Mouse (Mus musculus) forebrain, embryonic 12.5 days (tissue): ENCODE measurements around the gene Gm5141. TPM values are rescaled to one million over a fixed set of nuclear protein-coding genes. Genes with fewer than 3 reads are reported as not detected.
"Not testable (repeated sequence)": the region's sequence is repeated elsewhere in the genome, so short reads cannot be mapped to it uniquely, and the experiment has no call there.

Source experiments
- ATAC-seq: fragments of 200-750 bp; cut with Nextera tagmentation; 2 replicates; pipeline ENCODE4 v1.8.0; 2017; ENCODE audit warnings: moderate TSS enrichment; ENCODE audit not compliant: low FRiP score
- H3K27ac ChIP-seq: fragments of 300-500 bp; sonication (generic); 2 replicates; pipeline ENCODE4 v1.5.1; 2016; ENCODE audit warnings: mild to moderate bottlenecking
- H3K27me3 ChIP-seq: fragments of 300-500 bp; sonication (generic); 2 replicates; pipeline ENCODE4 v1.6.1; 2016; ENCODE audit warnings: mild to moderate bottlenecking
- H3K36me3 ChIP-seq: fragments of 300-500 bp; sonication (generic); replicated peaks from 2 replicates; pipeline ENCODE4 v1.6.1; 2016; ENCODE audit warnings: mild to moderate bottlenecking
- H3K4me1 ChIP-seq: fragments of 300-500 bp; sonication (generic); 2 replicates; pipeline ENCODE4 v1.6.1; 2016
- H3K4me2 ChIP-seq: fragments of 300-500 bp; sonication (generic); 2 replicates; pipeline ENCODE4 v1.6.1; 2016; ENCODE audit warnings: mild to moderate bottlenecking, moderate library complexity
- H3K4me3 ChIP-seq: fragments of 300-500 bp; sonication (generic); replicated peaks from 2 replicates; pipeline ENCODE4 v1.5.1; 2016; ENCODE audit warnings: mild to moderate bottlenecking
- H3K9ac ChIP-seq: fragments of 300-500 bp; sonication (generic); 2 replicates; pipeline ENCODE4 v1.6.1; 2016; ENCODE audit warnings: mild to moderate bottlenecking
- H3K9me3 ChIP-seq: fragments of 300-500 bp; sonication (generic); 2 replicates; pipeline ENCODE4 v1.6.1; 2016
- WGBS: fragments of 180-500 bp; shearing (Covaris S2); methylation state at CpG from one replicate; pipeline ENCODE4 v1.1.7; 2016; 5-methylcytosine and 5-hydroxymethylcytosine counted together
- polyA plus RNA-seq: library from polyadenylated mRNA; unstranded; fragments of >200 nt; fragmentation: Nextera tagmentation; extraction: Ambion mirVana; gene quantifications from 2 replicates; pipeline ENCODE4 v1.2.1, GENCODE M21; 2016

Gene Gm5141
- 12.3 and 13.9 TPM in 2 replicates for polyA plus RNA-seq

DNA sequence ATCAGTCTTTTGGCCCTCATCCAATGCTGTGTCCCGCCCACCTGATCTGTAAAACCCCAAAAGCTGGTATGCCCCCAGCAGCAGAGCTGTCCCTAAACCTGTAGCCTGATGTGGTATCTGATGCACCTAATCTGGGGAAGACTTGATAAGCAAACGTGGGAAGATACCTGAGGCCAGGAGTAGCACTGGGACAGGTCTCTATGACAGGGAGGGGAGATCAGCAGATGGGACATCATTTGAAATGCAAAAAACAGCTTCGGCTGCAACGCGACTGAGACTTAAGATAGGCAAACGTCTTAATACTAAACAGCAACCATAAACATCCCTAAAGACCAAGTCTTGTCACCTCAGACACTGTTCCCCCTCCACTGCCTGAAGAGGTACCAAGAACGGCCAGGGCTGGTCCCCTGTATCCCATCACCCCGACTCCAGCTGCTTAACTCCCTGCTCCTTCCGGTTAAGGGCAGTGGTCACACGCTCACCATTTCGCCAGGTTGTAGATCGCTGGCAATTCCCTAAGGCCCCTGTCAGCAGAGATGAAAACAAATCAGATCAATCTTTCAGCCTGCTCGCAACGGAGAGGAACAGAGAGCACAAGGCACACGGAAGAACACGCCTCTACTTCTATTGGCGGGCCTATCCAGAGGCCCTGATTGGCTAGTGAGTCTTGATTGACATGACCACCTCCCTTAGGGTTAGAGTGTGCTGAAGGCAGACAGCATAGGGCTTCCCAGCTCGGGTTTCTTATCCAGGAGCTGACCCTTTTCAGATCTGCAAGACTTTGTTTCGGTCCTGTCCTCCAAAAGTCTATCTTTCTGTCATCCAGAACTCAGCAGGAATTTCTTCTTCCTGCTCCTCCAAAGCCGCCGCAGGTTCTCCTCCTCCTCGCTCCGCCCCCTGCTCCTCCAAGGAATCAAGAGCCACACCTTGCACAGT is at the start of gene Gm5141:
TSS of gene Gm5141 (minus strand) at position 610 of the 936 bp plus-strand sequence.
- 5% methylated on average over 23 of the region's 23 CpGs for WGBS
- Histone ChIP-seq H3K4me3 (peak within 1 kb of the TSS; percentile 53), H3K4me2 (peak within 1 kb of the TSS; percentile 62), H3K9ac (peak within 1 kb of the TSS; percentile 62)
- peak; percentile 100 for ATAC-seq
- not testable (repeated sequence) for H3K4me1 ChIP-seq, H3K27me3 ChIP-seq, H3K9me3 ChIP-seq, H3K36me3 ChIP-seq, H3K27ac ChIP-seq

DNA sequence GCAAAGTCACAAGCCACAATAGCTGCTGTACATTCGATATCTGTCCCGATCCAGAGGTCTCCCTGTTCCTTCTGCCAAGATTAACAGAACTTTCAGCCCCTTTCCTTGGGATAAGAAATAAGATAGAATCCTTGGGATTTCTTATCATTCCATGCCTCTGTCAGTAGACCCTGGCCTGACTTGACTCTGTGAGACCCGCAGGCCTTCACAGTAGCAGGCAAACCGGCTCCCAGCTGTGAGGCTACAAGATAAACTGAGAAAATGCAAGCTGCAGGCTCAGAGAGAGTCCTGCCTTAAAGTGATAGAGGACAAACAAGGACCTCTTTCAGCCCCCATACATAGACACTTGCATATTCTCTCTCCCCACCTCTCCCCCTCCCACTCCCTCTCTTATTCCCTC is 47.7 kb upstream of the Gm5141 start:
- H3K4me1 ChIP-seq, result no peaks in the 10 kb centered on the region
- 47% methylated on average over 4 of the region's 4 CpGs for WGBS
- no peak for ATAC-seq

DNA sequence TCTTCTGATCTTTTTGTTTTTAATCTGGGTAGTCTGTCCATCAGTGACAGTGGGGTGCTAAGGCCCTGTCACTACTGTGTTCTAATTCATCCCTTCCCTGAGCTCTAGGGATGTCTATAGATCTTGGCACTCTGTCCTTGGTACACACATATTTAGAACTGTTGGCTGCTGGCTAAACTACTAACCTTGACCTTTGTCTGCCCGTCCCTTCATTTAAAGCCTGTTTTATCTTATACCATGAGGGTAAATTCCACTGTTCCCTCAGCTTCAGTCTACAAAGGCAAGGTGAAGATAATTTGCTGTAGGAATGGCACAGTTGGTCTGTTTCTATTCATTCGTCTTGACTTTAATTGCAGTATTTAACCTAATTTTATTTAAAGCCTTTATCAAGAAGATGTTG is 46.6 kb upstream of the Gm5141 start:
- no peaks in the 10 kb centered on the region for H3K27me3 ChIP-seq
- no peak overlapping the region for H3K27ac ChIP-seq
- no peak for ATAC-seq
- no peaks in the 10 kb centered on the region for H3K9me3 ChIP-seq
- WGBS, result 82% methylated on average over 2 of the region's 2 CpGs
- H3K4me2 ChIP-seq, result no peak overlapping the region
- no peak overlapping the region for H3K4me3 ChIP-seq
- H3K36me3 ChIP-seq, result no peaks in the 10 kb centered on the region
- no peaks in the 10 kb centered on the region for H3K4me1 ChIP-seq
- H3K9ac ChIP-seq, result no peak overlapping the region

More for the DNA sequence above, 47.7 kb upstream of the Gm5141 start:
- Histone ChIP-seq H3K9me3 (no peaks in the 10 kb centered on the region), H3K9ac (no peak overlapping the region), H3K27ac (no peak overlapping the region), H3K4me2 (no peak overlapping the region), H3K4me3 (no peak overlapping the region), H3K36me3 (no peaks in the 10 kb centered on the region), H3K27me3 (no peaks in the 10 kb centered on the region)

DNA sequence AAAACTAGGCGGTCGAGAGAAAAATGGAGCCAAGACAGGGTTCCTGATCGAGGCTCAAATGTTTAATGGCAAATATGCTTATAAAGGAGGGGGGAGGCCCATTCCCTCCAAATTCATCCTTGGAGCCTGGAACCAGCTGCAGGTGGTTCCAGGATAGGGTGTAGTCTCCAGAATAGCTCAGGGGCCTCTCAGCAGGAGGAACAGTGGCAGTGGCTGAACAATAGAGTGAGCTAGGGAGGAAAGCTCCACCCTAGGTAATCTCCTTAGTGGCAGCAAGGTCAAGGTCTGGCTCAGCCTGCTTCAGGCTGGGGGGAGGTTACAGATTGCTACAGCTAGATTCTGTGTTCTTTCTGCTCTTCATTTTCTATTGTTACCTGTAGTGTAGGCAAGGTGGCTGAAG is 30.1 kb upstream of the Gm5141 start:
- H3K4me2 ChIP-seq, H3K9ac ChIP-seq, ATAC-seq, H3K27ac ChIP-seq, H3K4me1 ChIP-seq, H3K27me3 ChIP-seq, H3K4me3 ChIP-seq, H3K9me3 ChIP-seq, H3K36me3 ChIP-seq: not testable (repeated sequence)
- 88% methylated on average over 3 of the region's 3 CpGs for WGBS

DNA sequence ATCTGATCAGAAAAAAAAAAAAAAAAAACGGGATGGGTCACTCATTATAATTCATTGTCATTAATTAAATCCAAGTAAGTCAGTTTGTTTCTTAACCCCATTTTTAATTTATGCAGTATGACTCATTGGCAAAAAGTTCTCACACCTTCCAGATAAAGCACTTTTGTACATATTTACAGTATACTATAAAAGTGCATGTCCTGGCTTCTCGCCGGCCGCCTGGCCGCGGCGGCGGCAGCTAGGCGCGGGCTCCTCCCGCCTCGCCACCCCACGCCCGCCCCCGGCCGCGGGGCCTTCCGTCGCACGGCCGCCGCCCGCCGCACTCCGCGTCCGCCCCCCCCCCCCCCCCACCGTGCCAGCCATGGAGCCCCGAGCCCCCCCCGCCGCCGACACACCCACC is 27.1 kb upstream of the Gm5141 start:
- no peaks in the 10 kb centered on the region for H3K4me1 ChIP-seq
- 0 out of 2 replicates have a peak, but pooled peaks cover 4% of the 10 kb centered on the region for H3K9me3 ChIP-seq
- H3K9ac ChIP-seq, result peak overlapping the region; percentile 42; the same call in 1 of the 2 replicates
- H3K4me3 ChIP-seq, result peak overlapping the region; percentile 35
- peak overlapping the region; percentile 60 for H3K4me2 ChIP-seq
- H3K27me3 ChIP-seq, result no peaks in the 10 kb centered on the region
- H3K27ac ChIP-seq, result no peak overlapping the region
- 19% methylated on average over 21 of the region's 32 CpGs for WGBS
- H3K36me3 ChIP-seq, result no peaks in the 10 kb centered on the region
- ATAC-seq, result peak; percentile 61; the same call in 1 of the 2 replicates

DNA sequence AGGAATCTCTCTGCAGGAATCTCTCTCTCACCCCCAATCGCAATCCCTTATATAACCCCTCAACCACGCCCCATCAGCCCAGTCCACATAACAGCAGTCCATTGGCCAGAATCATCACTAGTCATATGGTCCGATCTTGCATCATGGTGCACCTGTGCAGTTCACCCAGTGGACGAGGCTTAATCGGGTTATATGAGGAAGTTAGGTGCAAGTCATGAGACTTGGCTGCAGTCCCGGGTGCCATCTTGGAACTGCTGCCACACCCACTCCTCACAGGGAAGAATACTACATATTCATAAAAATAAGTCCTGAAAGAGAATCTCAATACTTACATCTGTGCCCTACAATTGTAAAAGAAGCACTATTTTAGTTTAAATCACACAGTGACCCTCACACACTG is 22.4 kb upstream of the Gm5141 start:
- ATAC-seq, H3K36me3 ChIP-seq, H3K27me3 ChIP-seq, H3K27ac ChIP-seq, H3K4me2 ChIP-seq, H3K4me1 ChIP-seq, H3K9ac ChIP-seq, H3K9me3 ChIP-seq, H3K4me3 ChIP-seq: not testable (repeated sequence)
- 91% methylated on average over 6 of the region's 6 CpGs for WGBS

DNA sequence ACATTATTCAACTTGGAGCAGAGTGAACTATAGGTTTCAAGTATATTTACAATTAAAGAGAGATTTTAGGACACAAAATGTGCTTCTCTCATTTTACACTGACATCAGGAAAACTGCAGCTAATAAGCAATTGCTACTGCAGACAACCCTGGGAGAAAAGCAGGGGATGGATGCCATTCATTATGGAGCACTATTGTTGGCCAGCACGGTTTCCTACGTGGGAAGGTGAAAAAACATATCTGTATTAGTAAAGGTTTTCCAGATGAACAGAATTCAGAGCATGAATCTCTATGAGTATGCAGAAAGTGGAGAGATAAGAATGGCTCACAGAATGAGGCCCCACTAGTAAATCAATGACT is 506 bp upstream of the Gm5141 start:
- not testable (repeated sequence) for H3K4me1 ChIP-seq, H3K27me3 ChIP-seq, H3K36me3 ChIP-seq, H3K9ac ChIP-seq, H3K9me3 ChIP-seq, H3K27ac ChIP-seq
- ATAC-seq, result peak; percentile 31; the same call in 1 of the 2 replicates
- peak overlapping the region; percentile 62 for H3K4me2 ChIP-seq
- WGBS, result 58% methylated on average over 2 of the region's 2 CpGs
- peak overlapping the region; percentile 53 for H3K4me3 ChIP-seq

DNA sequence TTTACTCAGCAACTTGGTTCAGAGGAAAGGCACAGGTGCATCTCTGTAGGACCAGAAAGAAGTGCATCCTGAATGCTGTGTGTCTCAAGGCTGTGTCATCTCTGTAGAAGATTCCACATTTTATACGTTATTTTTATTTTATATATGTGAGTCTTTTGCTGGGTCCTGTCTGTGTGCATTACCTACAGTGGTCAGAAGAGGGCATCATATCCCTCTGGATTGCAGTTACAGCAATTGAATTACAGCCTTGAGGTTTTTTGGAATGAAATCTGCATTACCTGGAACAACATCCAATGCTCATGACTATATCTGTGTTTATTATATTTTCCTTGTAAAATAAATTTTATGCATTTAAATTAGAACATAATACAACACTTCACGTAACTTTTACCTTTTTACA is 21.8 kb downstream of the Gm5141 start:
- not testable (repeated sequence) for H3K9ac ChIP-seq, H3K27me3 ChIP-seq, H3K4me3 ChIP-seq, H3K4me1 ChIP-seq, H3K27ac ChIP-seq, H3K36me3 ChIP-seq, ATAC-seq, H3K4me2 ChIP-seq, H3K9me3 ChIP-seq
- 68% methylated on average over 2 of the region's 2 CpGs for WGBS

DNA sequence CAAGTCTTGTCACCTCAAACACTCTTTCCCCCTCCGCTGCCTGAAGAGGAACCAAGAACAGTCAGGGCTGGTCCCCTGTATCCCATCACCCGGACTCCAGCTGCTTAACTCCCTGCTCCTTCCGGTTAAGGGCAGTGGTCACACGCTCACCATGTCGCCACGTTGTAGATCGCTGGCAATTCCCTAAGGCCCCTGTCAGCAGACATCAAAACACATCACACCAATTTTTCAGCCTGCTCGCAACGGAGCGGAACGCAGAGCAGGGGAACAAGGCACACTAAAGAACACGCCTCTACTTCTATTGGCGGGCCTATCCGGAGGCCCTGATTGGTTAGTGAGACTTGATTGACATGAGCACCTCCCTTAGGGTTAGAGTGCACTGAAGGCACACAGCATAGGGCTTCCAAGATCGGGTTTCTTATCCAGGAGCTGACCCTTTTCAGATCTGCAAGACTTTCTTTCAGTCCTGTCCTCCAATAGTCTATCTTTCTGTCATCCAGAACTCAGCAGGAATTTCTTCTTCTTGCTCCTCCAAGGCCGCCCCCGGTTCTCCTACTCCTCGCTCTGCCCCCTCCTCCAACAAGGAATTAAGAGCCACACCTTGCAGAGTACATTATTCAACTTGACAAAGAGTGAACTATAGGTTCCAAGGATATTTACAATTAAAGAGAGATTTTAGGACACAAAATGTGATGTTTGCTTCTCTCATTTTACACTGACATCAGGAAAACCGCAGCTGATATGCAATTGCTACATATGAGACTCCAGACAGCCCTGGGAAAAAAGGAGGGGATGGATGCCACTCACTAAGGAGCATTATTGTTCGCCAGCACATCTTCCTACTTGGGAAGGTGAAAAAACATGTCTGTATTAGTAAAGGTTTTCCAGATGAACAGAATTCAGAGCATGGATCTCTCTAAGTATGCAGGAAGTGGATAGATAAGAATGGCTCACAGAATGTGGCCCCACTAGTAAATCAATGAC is 24.9 kb downstream of the Gm5141 start, which contains the start of gene Platr25:
TSS of gene Platr25 (minus strand) at position 278 of the 984 bp plus-strand sequence.
- H3K36me3 ChIP-seq, H3K4me1 ChIP-seq, H3K9me3 ChIP-seq, H3K27me3 ChIP-seq: not testable (repeated sequence)
- Histone ChIP-seq H3K27ac (0 out of 2 replicates have a peak within 1 kb of the TSS, but pooled peaks have one; percentile 25), H3K4me2 (peak within 1 kb of the TSS; percentile 52), H3K9ac (peak within 1 kb of the TSS; percentile 62), H3K4me3 (peak within 1 kb of the TSS; percentile 50)
- ATAC-seq, result peak; percentile 92
- WGBS, result 9% methylated on average over 20 of the region's 20 CpGs

DNA sequence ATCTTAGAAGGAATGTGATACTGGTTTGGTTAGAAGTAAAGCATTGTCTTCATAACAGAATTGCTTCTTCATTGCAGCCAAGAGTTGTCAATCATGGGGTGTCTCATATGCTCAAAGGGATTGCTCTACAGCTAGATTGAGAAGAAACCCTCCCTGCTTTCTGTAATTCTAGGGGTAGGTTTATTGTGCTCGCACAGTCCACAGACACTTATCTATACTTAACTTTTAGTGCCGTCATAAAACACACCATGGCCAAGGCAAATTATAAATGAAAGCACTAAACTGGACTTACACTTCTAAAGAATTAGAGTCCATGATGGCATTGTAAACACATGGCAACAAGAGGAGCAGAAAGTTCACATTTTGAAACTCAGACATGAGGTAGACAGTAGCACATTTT is 52.3 kb downstream of the Gm5141 start:
- H3K4me3 ChIP-seq, result no peak overlapping the region
- H3K4me1 ChIP-seq, result no peaks in the 10 kb centered on the region
- H3K27ac ChIP-seq, result no peak overlapping the region
- no peak overlapping the region for H3K9ac ChIP-seq
- H3K4me2 ChIP-seq, result no peak overlapping the region
- no peaks in the 10 kb centered on the region for H3K27me3 ChIP-seq
- H3K36me3 ChIP-seq, result 0 out of 2 replicates have a peak, but pooled peaks cover 3% of the 10 kb centered on the region
- WGBS, result 93% methylated on average over 2 of the region's 2 CpGs
- ATAC-seq, result no peak
- H3K9me3 ChIP-seq, result no peaks in the 10 kb centered on the region
